Mouse (Mus musculus) yolk sac, embryonic 10.5 days (tissue): ENCODE measurements around the gene Akirin2.
"Not testable (repeated sequence)": the region's sequence is repeated elsewhere in the genome, so short reads cannot be mapped to it uniquely, and the experiment has no call there.

Experiments used
- DNase-seq: peaks from one replicate; pipeline ENCODE4 v3.0.0-alpha.2; 2017; ENCODE audit warnings: low spot score

Gene Akirin2

DNA sequence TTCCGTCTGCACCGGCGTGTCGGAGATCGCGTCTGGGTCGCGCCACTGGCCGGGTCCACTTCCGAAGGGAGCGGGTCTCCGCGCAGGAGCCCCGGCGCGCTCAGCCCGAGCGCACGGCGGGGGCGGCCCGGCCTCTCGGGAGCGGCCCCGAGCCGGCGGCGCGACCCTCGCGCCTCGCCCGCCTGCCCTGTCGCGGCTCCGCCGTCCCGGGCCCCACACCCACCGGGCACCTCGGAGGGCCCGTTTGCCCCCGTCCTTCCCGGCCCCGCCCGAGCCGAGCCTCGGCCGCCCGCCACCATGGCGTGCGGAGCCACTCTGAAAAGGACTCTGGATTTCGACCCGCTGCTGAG is at the start of gene Akirin2:
Gene Akirin2 (plus strand): TSS at position 190 of the 350 bp plus-strand sequence.
- DNase-seq = no peak

DNA sequence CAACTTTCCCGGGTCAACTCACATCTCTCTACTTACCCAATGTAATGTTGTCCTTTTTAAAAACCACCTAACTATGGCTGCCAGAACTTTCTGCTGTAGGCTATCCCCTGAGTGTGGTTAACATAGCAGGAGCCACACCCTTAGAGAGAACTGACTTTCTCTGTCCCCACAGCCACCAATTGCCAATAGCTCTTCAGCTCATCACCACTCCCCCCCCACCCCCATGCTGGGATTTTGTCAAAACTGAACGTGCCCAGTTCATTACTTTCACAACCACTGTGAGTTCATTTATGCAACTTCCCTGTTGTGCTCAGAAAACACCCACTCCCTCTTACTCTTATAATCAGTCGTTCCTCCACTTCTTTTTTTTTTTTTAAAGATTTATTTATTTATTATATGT is 40.4 kb upstream of the Akirin2 start:
- no peak for DNase-seq

DNA sequence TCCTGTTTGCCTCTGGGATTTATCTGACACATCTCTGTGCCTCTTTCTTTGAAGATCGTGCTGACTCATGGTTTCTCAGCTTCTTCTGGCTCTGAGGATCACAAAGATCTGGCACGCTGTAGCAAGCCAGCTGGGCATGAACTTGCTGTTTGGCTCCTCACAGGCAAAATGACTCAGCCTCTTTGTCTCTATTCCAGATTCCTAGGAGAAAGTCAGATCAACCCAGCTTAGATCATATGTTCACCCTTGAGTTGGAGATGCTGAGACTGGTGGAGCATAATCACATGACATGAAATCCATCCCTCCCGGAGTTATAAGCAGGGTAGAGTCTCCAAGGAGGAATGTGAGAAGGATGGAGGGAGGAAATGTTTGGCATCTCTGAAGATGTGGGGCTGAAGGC is 27.9 kb upstream of the Akirin2 start:
- DNase-seq = no peak

DNA sequence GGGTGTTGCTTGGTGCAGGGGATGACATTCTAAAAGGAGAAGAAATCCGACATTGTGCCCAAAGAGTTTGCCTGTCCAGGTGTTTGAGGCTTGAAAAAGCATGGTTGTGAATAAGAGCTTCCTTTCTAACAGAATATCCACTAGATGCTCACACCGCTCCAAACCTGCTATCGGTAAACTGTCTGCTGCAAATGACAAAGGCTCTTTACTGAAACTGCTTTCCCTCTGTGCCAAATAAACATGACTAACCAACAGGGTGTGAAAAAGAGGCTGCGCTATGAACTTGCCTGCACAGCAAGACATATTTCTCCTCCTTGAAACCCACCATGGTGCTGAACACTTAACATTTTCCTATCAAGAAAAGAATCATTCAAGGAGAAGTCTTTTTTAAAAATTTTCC is 27.2 kb upstream of the Akirin2 start:
- no peak for DNase-seq

DNA sequence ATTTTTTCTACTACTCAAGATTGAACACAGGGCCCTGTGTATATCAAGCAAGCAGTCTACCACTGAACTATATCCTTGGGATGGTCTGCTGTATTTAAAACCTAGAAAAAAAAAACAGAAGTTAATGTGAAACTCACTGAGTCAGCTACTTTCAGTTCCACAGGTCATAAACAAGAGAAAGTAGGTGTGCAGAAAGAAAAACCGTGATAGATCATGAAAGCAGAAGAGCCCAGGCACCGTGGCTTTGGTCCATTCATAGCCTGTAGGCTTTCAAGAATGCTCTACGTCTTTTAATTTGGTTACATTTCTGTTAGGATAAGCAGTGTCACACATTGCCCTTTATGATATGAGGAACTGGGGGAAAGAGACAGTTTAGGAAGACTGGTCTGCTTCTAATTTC is 24.0 kb upstream of the Akirin2 start:
- no peak for DNase-seq

DNA sequence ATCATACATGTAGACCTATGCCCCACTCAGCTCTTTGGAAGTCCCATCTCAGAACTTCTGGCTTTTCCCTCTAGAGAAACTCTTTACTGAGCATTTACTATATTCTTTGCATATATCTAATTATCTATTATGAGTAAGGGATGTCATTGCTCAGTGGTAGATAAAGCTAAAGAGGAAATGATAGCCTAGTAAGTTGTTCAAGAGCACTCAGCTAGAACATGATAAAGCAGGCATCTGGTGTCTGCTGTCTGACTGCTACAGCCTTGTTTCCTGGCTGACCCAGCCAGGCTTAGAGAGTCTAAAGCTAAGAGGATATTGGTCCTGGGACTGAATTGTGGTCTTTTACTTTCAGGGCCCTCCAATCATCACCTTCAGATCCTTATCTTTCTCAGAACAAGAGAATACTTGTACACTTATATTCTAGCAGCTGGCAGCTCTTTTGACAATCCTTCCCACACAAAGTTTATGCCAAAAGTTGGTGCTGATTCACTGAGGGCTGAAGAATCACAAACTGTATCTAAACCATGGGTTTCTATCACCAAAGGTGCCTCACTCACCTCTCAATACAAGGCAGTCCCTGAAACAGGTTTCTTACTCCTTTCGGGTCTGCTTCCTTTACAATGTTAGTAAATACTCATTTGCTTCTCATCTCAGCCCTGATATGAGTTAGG is 22.2 kb upstream of the Akirin2 start:
- DNase-seq = no peak

DNA sequence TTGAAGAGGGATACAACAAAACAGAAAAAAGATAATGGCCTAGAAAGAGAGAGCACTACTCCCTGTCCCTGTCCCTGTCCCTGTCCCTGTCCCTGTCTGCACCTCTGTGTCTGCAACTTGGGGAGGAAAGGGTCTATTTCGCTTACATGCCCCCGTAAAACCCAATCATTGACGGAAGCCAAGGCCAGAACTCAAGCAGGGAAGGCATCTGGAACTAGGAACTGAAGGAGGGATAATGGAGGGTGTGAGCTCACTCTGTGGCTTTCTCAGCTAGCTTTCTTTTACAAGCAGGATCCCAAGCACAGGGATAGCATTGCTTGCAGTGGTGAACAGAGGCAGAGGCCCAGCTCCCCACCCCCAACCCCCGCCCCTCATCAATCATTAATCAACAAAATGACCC is 21.4 kb upstream of the Akirin2 start:
- no peak for DNase-seq

DNA sequence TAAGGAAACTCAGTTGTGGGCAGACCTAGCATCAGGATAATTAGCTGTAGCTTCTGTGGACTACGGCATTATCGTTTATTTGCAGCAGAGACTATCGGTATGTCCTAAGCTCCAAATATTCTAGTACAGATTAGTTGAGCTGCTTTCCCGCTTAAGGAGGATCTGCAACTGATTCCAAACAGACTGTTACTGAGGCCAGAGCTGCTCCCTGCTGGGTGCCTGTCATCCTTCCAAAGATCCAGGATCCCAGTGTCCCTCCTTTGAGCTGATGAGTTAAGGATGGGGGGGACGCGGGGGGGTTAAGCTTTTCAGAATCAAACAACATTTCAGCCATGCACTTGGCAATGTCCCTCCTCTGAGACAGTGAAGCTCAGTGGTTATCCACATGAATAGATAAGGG is 20.8 kb upstream of the Akirin2 start:
- no peak for DNase-seq

DNA sequence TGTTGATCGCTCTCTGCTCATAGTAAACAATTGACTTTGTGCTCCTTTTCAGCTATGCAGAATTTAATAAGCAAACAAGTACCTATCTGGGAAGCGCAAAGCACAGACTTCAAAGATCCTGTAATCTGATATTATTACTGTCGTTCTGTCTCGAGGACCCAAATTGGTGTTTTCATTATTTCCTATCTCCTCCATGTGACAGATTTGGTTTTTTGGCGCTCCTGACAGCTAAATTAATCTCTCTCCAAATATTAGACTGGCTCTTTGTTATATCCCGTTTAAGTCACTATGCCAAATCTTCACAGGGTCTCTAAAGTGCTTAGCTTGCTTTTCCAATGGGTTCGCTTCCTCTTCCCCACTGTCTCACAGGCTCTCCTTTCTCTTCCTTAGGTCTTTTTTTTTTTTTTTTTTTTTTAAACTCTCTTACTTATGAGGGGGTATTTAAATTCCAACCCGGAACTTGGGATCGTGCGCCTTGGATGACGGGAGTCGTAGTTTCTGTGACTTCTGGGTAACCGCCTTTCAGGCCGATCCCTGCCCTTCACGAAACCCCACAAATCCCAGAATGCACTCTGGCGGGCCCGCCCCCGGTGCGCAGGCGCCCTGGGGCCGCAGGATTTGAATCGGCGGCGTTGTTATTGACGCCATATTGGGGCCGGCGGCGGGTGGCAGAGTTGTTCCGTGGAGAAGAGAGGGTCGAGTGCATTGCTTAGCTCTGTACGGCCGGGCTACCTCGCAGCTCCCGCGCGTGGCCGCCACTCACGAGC is 573 bp upstream of the Akirin2 start:
- DNase-seq = peak; percentile 97

DNA sequence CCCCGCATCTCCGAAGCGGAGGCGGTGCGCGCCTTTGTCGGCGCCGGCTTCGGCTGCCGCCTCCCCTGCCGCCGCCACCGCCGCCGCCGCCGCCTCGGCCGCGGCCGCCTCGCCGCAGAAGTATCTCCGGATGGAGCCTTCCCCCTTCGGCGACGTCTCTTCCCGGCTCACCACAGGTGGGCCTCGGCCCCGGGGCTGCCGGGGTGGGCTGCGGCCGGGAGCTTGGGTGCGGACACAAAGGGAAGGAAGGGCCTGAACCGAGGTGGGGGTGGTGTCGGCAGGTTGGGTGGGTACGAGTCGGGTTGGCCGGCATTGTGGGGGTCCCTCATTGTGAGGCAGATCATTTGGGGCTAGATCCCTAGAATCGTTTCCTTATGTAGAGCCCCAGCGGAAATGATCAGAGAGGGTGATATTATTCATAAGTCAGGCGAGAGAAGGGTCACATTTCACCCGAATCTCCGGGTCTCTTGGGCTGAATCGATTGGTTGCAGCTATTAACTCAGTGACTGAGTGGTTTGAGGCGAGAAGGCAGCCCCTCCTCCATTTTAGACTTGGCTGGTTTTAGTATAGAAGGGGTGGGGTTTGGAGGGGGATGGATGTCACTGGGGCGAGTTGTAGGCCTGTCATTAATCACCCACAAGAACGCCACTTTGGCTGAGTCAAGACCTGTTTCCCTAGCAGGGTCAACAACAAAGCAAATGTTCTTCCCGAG is 517 bp downstream of the Akirin2 start:
- peak; percentile 84 for DNase-seq

DNA sequence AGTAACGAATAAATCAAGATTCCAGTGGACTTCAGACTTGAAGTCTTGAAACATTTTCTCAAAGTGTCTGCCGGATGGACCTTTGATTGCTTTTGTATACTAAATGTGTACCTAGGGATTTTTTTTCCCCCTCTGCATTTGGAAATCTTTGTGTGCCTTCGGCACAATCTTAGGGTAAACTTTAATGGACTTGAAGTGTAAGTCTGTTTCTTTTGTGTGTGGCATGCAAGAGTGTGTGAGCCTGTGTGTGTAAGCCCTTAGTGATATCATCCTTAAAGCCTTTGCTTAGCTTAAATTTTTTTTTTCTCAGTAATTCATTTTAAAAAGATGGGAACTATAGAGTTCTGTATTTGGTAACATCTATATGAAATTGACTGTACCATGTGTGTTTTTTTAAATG is 1.2 kb downstream of the Akirin2 start:
- no peak for DNase-seq

DNA sequence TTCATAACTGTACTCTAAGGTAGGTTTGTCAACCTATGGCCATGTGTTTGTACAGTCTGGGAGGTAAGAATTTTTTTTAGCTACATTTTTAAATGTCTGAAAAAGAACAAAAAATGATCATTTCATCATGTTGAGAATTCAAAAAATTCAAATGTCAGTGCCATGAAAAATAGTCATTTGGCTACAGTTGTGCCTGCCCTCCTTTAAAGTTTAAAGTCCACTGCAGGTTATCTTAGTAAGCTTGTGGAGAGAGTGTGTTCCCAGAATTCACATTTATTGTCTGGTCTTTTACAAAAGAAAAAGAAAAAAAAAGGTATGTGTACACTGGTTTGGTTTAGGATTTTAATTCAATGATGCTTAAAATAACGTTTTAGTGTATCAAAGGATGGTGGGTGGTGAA is 3.9 kb downstream of the Akirin2 start:
- no peak for DNase-seq

DNA sequence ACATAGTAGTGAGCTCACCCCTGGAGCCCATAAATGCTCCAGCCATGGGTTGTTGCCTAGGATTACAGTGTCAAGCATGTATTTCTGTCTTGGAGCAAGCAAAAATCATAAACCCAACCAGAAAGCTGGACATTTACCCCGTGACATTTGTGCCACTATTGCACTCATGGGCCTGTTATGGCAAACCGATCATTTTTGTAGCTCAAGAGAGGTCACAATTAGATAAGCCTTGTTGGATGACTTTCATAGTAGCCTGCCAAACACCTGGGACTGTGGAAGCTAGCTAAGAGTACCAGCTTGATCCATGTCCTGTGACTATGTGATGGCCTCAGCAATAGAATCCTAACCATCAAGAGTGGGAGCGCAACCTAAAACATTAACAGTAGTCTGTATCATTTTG is 4.9 kb downstream of the Akirin2 start:
- DNase-seq = no peak

DNA sequence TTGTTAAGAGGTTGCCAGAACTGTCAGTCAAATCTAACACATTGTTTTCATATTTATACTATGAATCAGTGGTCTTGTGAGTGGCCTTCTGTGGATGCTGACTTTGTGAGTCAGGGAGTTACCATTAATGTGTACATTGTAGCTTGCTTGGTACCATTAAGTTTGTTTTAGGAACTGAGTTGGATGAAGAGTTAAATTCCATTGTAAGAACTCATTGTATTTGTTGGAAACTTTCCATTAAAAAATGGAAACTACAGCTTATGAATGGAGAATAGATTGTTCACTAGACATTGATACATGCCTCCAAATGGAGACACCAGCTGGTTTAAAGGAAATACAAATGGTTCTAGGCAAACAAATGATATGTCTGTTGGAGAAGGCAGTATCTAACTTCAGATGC is 5.4 kb downstream of the Akirin2 start:
- DNase-seq = no peak

DNA sequence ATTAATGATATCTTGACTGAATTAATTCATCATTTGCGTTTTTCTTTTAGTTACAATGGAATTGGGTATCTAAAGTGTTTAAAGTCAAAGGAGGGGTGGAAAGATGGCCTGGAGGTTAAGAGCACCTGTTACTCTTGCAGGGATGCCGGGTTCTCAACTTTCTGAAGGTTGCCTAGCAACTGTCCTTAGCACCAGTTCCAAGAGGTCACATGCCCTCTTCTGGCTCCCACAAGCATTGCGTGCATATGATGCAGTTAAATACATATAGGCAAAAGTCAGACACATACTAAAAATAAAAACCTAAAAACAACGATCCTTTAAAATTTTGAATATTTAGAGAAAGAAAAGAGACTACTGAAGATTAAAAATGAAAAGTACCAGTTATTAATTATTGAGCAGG is 10.2 kb downstream of the Akirin2 start:
- DNase-seq = no peak

DNA sequence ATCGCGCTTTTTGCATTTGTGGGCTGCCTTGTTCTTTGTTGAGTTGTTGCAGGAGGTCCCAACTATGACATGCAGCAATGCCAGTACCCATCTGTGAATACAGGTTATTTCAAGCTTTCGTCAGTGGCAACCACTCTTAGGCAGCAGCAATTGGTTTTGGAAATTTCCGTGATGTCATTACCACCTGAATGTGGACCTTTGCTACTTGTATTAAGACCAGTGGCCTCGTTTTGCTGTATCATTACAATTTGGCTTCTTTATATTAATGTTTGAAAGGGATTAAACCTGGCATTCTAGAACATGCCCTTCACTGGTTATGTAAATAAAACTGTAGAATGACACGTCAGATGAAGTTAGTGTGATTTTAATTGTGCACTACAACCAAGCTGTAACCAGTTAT is 15.5 kb downstream of the Akirin2 start:
- no peak for DNase-seq

DNA sequence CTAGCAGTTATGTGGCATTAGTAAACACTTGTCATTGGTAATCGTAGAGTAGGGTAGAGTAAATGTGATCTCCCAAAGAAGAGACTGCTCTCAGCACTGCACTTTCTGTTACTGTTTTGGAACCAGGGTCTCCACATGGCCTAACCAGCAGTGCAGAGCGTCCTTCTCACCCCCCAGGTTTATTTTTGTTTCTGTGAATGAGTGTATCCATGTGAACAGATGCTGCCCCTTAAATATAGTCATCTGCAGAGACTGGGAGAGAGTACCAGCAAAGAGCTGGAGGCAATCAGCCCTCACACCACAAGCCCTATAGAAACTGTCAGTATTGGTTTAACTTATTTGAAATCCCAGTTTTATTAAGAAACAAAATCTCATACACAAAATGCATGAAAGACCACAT is 22.1 kb downstream of the Akirin2 start:
- DNase-seq = no peak

DNA sequence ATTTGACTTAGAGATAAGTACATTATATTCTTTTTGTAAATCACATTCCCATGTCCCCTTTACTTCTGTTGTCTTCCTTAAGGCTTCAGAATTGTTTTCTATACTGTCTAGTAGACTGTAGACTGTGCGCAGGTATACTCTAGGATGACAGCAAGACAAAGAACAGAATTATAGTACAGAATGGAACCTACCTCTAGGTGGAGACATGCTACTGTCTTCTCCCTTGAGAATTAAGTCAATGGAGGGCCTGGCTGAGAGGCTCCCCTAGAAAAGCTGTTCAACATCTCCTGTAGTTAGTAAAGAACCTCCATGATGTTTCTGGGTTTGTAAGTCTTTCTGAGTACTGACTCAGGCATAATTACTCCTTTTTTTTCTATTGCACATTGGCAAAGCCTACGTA is 26.3 kb downstream of the Akirin2 start:
- DNase-seq = no peak

DNA sequence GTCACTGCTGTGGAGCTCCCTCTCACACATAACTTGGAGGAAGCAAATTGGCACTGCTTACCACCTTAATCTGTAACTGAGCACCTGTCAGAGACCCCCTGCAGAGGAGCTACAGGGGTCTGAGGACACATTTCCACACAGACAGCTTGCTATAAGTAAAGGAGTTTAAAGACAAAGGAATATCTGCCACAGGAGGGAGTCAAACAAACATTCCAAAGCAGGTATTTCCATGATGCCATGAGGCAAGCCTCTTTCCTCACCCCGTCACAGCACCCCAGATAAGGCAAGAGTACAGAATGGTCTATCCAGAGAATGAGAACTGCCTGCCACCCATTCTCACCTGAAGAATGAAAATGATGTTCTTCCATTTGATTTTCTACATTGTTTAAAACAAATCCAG is 28.5 kb downstream of the Akirin2 start:
- DNase-seq = no peak

DNA sequence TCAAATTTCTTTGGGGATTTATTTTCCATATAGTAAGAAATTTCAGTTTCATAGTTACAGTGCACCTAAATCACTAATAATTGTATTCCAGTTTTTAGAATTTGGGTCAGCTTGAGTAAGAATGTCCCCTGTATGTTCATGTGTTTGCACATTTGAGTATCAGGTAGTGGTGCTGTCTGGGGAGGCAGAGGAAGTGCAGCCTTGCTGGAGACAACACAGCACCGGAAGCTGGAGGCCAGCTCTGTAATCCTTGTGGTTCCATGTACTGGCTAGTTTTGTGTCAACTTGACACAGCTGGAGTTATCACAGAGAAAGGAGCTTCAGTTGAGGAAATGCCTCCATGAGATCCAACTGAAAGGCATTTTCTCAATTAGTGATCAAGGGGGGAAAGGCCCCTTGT is 30.8 kb downstream of the Akirin2 start:
- DNase-seq = not testable (repeated sequence)

DNA sequence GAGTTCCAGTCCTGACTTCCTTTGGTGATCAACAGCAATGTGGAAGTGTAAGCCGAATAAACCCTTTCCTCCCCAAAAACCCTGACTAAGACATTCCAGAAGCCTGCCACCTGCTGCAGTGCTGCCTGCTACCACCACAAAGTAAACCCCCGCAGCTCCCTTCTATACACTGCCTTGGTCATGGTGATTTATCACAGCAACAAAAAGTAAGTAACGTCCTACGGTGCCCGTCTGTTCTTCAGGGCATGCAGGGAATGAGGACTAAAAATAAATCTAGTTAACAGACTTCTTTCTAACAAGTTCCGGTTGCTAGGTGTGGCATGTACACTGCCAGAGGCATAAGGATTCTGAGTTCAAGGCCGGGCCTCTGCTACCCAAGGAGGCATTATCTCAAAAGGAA is 31.3 kb downstream of the Akirin2 start:
- no peak for DNase-seq

DNA sequence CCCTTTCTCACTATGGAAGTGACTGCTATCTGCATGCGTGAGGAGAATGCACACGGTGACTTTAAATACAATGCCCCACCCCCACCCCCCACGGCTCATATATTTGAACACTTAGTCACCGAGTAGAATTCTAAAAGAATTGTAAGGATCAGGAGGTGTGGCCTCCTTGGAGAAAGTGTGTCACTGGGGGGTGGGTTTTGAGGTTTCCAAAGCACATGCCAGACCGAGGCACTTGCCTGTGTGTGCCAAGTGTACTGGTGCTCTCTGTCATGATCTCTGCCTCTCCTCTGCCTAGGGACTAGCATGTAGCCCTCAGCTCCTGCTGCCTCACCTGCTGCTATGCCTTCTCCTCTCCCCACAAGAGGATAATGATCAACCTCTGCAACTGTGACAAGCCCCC is 31.7 kb downstream of the Akirin2 start:
- DNase-seq = no peak

DNA sequence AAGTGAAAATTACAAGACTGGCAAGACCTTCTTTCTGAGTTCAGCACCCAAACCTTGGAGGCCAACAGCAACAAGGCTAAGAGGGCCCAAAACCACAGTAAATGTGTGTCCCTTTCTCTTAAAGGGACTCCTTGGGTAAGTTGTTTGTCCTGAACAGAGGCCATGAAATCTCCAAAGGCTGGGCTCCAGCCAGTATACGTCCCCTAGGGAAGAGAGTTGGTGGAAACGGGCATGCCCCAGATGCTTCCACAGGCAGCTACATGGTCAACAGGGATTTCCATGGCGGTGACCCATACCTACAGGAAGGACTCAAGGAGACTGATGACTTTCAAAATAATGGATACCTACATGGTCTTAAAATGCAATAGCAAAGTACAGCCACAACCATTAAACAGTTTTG is 32.7 kb downstream of the Akirin2 start:
- DNase-seq = no peak
